Mouse (Mus musculus) gastrocnemius, postnatal 14 days (tissue): ENCODE results near the gene Arl5c. TPM values are rescaled to one million over a fixed set of nuclear protein-coding genes. Genes with fewer than 3 reads are reported as not detected.

Experiments
- DNase-seq: peaks from one replicate; pipeline ENCODE4 v3.0.0; 2021; ENCODE audit warnings: mixed read lengths
- intact Hi-C: fragments of 180-260 bp; cut with DNase I; formaldehyde crosslinking; loops from one replicate; pipeline ENCODE4 v1.15.1; 2025; ENCODE audit warnings: low total_unique reads
- total RNA-seq, 2 experiments: library from RNA; stranded (reverse); gene quantifications; 2 replicates each; pipeline ENCODE4 v1.2.3; 2021

The Arl5c gene
- total RNA-seq, 2 experiments from 2014 or later, result 0.64 to 0.75 TPM

GRCm38 (mm10) chr11:97998898-97999608 lies 3.1 kb upstream of the Arl5c start:
- intact Hi-C loops, result no loop called here
- DNase-seq, result no peak

GRCm38 (mm10) chr11:97998074-97998793 lies 2.3 kb upstream of the Arl5c start:
- DNase-seq, result no peak
- intact Hi-C loops, result no loop called here

- intact Hi-C loops, result no loop called here
Observed at GRCm38 (mm10) chr11:97997387-97997960, 1.5 kb upstream of the Arl5c start.

GRCm38 (mm10) chr11:97996691-97997090 lies 710 bp upstream of the Arl5c start:
- intact Hi-C loops, result no loop called here

More at GRCm38 (mm10) chr11:97997387-97997960, 1.5 kb upstream of the Arl5c start:
- no peak for DNase-seq

GRCm38 (mm10) chr11:97994539-97995100 lies 1.4 kb downstream of the Arl5c start:
- intact Hi-C loops, result no loop called here
- peak; percentile 80 for DNase-seq

More at GRCm38 (mm10) chr11:97996691-97997090, 710 bp upstream of the Arl5c start:
- DNase-seq, result no peak

GRCm38 (mm10) chr11:97988530-97989096 lies 7.4 kb downstream of the Arl5c start:
- DNase-seq, result peak; percentile 82
- intact Hi-C loops, result no loop called here

GRCm38 (mm10) chr11:97987551-97988526 lies 8.1 kb downstream of the Arl5c start:
- intact Hi-C loops, result loop anchor here (1.0 kb wide), 1 partner anchor 89 kb away; no protein-coding TSS in a partner anchor
- DNase-seq, result peak; percentile 94

GRCm38 (mm10) chr11:97986738-97987465 lies 9.1 kb downstream of the Arl5c start:
- DNase-seq, result no peak
- intact Hi-C loops, result loop anchor here (1.0 kb wide), 1 partner anchor 88 kb away; no protein-coding TSS in a partner anchor

GRCm38 (mm10) chr11:97985727-97986677 lies 10.0 kb downstream of the Arl5c start, which contains the start of gene Plxdc1:
TSS of gene Plxdc1 (minus strand) at chr11:97986444.
- DNase-seq, result peak; percentile 58
- intact Hi-C loops, result no loop called here

- intact Hi-C loops, result no loop called here
- no peak for DNase-seq
Observed at GRCm38 (mm10) chr11:97983983-97984382, 12.0 kb downstream of the Arl5c start.

GRCm38 (mm10) chr11:97983506-97983905 lies 12.5 kb downstream of the Arl5c start:
- intact Hi-C loops, result no loop called here

GRCm38 (mm10) chr11:97982721-97983120 lies 13.3 kb downstream of the Arl5c start:
- intact Hi-C loops, result no loop called here
- no peak for DNase-seq

More at GRCm38 (mm10) chr11:97983506-97983905, 12.5 kb downstream of the Arl5c start:
- DNase-seq, result no peak

- peak; percentile 77 for DNase-seq
- intact Hi-C loops, result no loop called here
Observed at GRCm38 (mm10) chr11:97980531-97980966, 15.4 kb downstream of the Arl5c start.

- intact Hi-C loops, result loop anchor here (5.0 kb wide), 1 partner anchor 43 kb away; no protein-coding TSS in a partner anchor
- no peak for DNase-seq
Observed at GRCm38 (mm10) chr11:97979824-97980495, 16.0 kb downstream of the Arl5c start.

GRCm38 (mm10) chr11:97978392-97978791 lies 17.6 kb downstream of the Arl5c start:
- no peak for DNase-seq
- intact Hi-C loops, result loop anchor here (5.0 kb wide), 1 partner anchor 41 kb away; no protein-coding TSS in a partner anchor

- intact Hi-C loops, result loop anchor here (5.0 kb wide), 1 partner anchor 40 kb away; no protein-coding TSS in a partner anchor
- no peak for DNase-seq
Observed at GRCm38 (mm10) chr11:97977797-97978196, 18.2 kb downstream of the Arl5c start.
